ENCODE assay signal across 16 mouse cellular contexts in the genomic region with DNA sequence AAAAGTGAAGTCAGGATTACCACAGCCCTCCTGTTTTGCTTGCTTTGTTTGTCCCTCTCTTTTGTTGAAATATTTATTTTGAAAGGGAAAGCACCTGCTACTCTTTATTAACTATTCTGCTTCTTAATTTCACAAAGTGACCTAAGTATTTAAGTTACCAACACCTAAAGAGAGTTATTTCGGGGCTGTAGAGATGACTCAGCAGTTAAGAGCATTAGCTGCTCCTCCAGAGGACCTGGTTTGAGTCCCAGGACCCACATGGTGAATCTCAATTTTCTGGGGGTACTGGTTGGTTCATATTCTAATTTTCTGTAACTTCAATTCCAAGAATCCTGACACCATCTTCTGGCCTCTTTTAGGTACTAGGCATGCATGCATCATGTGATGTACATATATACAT.
"Had no signal": no experiment of that assay in that cellular context is flagged by ENCODE, and none has a peak within 500 bp of the region (broad histone marks: within the 10 kb centered on the region; RNA-seq: fewer than 3 reads in every experiment).

No protein-coding gene starts in this region.

- DNase-seq: lung, adult 18-20 months; lung, embryonic 14.5 days; lung, postnatal 10 days; lung, postnatal 4 days; retina, postnatal 1 day; right cerebral cortex, adult 18-20 months; thymus, adult 2 months; thymus, postnatal 25 days; thymus, postnatal 4 days had no signal

- H3K36me3 ChIP-seq: midbrain, embryonic 10.5 days; midbrain, embryonic 13.5 days; neural tube, embryonic 13.5 days; neural tube, embryonic 15.5 days; stomach, embryonic 15.5 days had no signal

- H3K4me1 ChIP-seq: stomach, embryonic 15.5 days had no signal

- H3K9ac ChIP-seq: lung, embryonic 14.5 days; midbrain, embryonic 13.5 days; neural tube, embryonic 13.5 days; neural tube, embryonic 15.5 days; stomach, embryonic 15.5 days had no signal

- H3K27ac ChIP-seq: midbrain, embryonic 10.5 days; midbrain, embryonic 13.5 days; neural tube, embryonic 13.5 days; neural tube, embryonic 15.5 days; stomach, embryonic 15.5 days; stomach, postnatal 0 days had no signal

- H3K9me3 ChIP-seq: midbrain, embryonic 10.5 days; midbrain, embryonic 13.5 days; neural tube, embryonic 13.5 days; neural tube, embryonic 15.5 days; stomach, embryonic 15.5 days had no signal

- H3K4me2 ChIP-seq: lung, embryonic 14.5 days; midbrain, embryonic 13.5 days; neural tube, embryonic 13.5 days; neural tube, embryonic 15.5 days; stomach, embryonic 15.5 days had no signal

- H3K4me3 ChIP-seq: midbrain, embryonic 10.5 days; midbrain, embryonic 13.5 days; myocyte; neural tube, embryonic 13.5 days; neural tube, embryonic 15.5 days; stomach, embryonic 15.5 days had no signal

- H3K27me3 ChIP-seq: midbrain, embryonic 13.5 days; neural tube, embryonic 13.5 days; neural tube, embryonic 15.5 days; stomach, embryonic 15.5 days had no signal
